Comparison of ENCODE assay signal across 8 mouse cellular contexts in the genomic region with DNA sequence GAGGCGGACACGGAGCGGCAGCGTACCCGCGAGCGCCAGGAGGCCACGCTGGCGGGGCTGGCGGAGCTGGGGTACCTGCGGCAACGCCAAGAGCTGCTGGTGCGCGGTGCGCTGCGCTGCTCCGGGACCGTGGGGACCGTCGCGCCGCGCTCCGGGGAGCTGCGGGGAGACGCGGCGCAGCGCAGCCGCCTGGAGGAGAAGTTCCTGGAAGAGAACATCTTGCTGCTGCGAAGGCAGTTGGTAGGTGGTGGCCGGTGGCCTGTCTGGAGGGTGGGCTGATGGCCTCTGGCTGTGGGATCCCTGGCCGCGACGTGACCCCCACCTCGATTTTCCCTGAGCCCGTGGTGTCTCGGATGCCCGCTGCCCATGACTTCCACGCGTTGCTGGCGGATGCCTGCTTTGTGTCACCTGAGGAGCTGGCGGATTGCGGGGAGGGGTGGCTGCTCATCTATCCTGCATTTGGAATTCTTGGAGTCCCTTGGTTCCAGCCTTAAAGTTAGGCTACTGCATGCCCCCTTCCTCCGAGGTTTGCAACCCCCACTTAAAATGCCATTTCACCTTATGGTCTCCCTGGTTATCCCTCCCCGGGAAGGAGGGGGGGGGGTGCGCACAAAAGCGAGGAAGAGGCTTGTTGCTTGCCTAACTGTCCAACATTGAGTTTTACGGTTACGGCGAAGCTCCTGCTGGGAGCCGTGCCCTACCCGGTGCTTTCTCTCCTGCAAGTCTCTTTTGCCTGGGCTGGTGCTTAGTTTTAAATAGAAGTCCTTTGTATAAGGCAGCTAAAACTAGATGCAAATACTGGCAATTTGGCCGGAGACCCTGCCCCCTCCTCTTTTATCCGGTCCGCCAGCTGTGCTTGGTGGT. TPM values are rescaled to one million over a fixed set of nuclear protein-coding genes. Genes with fewer than 3 reads are reported as not detected.
A peak's percentile ranks its signal among the peaks of the same experiment; 100 is the strongest.
DNase-seq lines count a peak whose midpoint lies in the region; ATAC-seq and TF ChIP-seq lines count a peak whose summit lies in the region.

No protein-coding gene starts in this region.

- no peak for TF ChIP-seq POLR2A in embryonic fibroblast, embryonic 13.5 days (IDR thresholded peaks at IDR 0.05; ENCODE audit: low read depth, low read length)

- peak overlapping the region; percentile 97 for H3K9ac ChIP-seq in hindbrain, embryonic 12.5 days
- peak overlapping the region; percentile 67 for H3K9ac ChIP-seq in liver, embryonic 11.5 days (ENCODE audit: low read depth, low read length)
- H3K9ac ChIP-seq in neural tube, embryonic 14.5 days (replicated peaks; ENCODE audit: low read depth, low read length) = peak overlapping the region; percentile 92

- no peaks in the 10 kb centered on the region; the same call in 1 of the 2 replicates for H3K4me1 ChIP-seq in embryonic fibroblast, embryonic 13.5 days (ENCODE audit: control insufficient read depth, insufficient read depth, low read length)
- H3K4me1 ChIP-seq in hindbrain, embryonic 12.5 days = peaks cover 9% of the 10 kb centered on the region; the same call in 1 of the 2 replicates
- 0 out of 2 replicates have a peak, but pooled peaks cover 2% of the 10 kb centered on the region for H3K4me1 ChIP-seq in liver, embryonic 11.5 days (replicated peaks; ENCODE audit: control insufficient read depth, insufficient read depth, low read length)
- H3K4me1 ChIP-seq in neural tube, embryonic 14.5 days (ENCODE audit: control insufficient read depth, insufficient read depth, low read length) = no peaks in the 10 kb centered on the region

- TF ChIP-seq CTCF in embryonic fibroblast, embryonic 13.5 days (IDR thresholded peaks at IDR 0.05; ENCODE audit: borderline replicate concordance, insufficient read depth, low read length) = no peak

- DNase-seq in kidney, adult 18-20 months = peak; percentile 29
- DNase-seq in kidney, adult 8-10 months = no peak
- DNase-seq in adrenal gland, postnatal 25 days = peak; percentile 31
- DNase-seq in liver, embryonic 11.5 days (ENCODE audit: low spot score) = peak; percentile 56

- H3K27ac ChIP-seq in embryonic fibroblast, embryonic 13.5 days (ENCODE audit: insufficient read depth, low read length) = no peak overlapping the region
- peak overlapping the region; percentile 94 for H3K27ac ChIP-seq in hindbrain, embryonic 12.5 days
- H3K27ac ChIP-seq in liver, embryonic 11.5 days (ENCODE audit: low read depth, low read length) = peak overlapping the region; percentile 75
- peak overlapping the region; percentile 90 for H3K27ac ChIP-seq in neural tube, embryonic 14.5 days (ENCODE audit: low read depth, low read length)

- no peaks in the 10 kb centered on the region for H3K9me3 ChIP-seq in hindbrain, embryonic 12.5 days (replicated peaks)
- H3K9me3 ChIP-seq in liver, embryonic 11.5 days (ENCODE audit: control insufficient read depth, low read length) = no peaks in the 10 kb centered on the region
- no peaks in the 10 kb centered on the region for H3K9me3 ChIP-seq in neural tube, embryonic 14.5 days (ENCODE audit: control insufficient read depth, low read length)

- peak overlapping the region; percentile 74 for H3K4me2 ChIP-seq in hindbrain, embryonic 12.5 days (replicated peaks)
- H3K4me2 ChIP-seq in liver, embryonic 11.5 days = peak overlapping the region; percentile 93
- peak overlapping the region; percentile 67 for H3K4me2 ChIP-seq in neural tube, embryonic 14.5 days (ENCODE audit: low read depth, low read length)

- under 1% methylated on average over 56 of the region's 56 CpGs for WGBS in hindbrain, embryonic 12.5 days
- 2% methylated on average over 56 of the region's 56 CpGs for WGBS in liver, embryonic 11.5 days
- WGBS in neural tube, embryonic 14.5 days = under 1% methylated on average over 54 of the region's 56 CpGs

- peaks cover 19% of the 10 kb centered on the region for H3K36me3 ChIP-seq in hindbrain, embryonic 12.5 days
- H3K36me3 ChIP-seq in liver, embryonic 11.5 days (ENCODE audit: control insufficient read depth, insufficient read depth, low read length) = no peaks in the 10 kb centered on the region; the same call in 1 of the 2 replicates
- H3K36me3 ChIP-seq in neural tube, embryonic 14.5 days (ENCODE audit: control insufficient read depth, insufficient read depth, low read length) = peaks cover 4% of the 10 kb centered on the region; the same call in 1 of the 2 replicates

- ATAC-seq in hindbrain, embryonic 12.5 days (ENCODE audit: low FRiP score) = peak; percentile 70
- peak; percentile 44; the same call in 1 of the 2 replicates for ATAC-seq in liver, embryonic 11.5 days (replicated peaks; ENCODE audit: low FRiP score)
- peak; percentile 36 for ATAC-seq in neural tube, embryonic 14.5 days (ENCODE audit: low read depth)
- no peak for ATAC-seq in inflammation-experienced regulatory T-cells, adult 6 months

- H3K4me3 ChIP-seq in embryonic fibroblast, embryonic 13.5 days (ENCODE audit: insufficient read depth, low read length) = peak overlapping the region; percentile 61
- peak overlapping the region; percentile 92 for H3K4me3 ChIP-seq in hindbrain, embryonic 12.5 days
- peak overlapping the region; percentile 72 for H3K4me3 ChIP-seq in liver, embryonic 11.5 days (ENCODE audit: low read depth, low read length)
- peak overlapping the region; percentile 91 for H3K4me3 ChIP-seq in neural tube, embryonic 14.5 days (ENCODE audit: low read depth, low read length)

- H3K27me3 ChIP-seq in hindbrain, embryonic 12.5 days = no peaks in the 10 kb centered on the region
- H3K27me3 ChIP-seq in liver, embryonic 11.5 days (replicated peaks; ENCODE audit: control insufficient read depth, insufficient read depth, low read length) = peaks cover 42% of the 10 kb centered on the region
- H3K27me3 ChIP-seq in neural tube, embryonic 14.5 days (ENCODE audit: control insufficient read depth, insufficient read depth, low read length) = no peaks in the 10 kb centered on the region

RNA-seq across cellular contexts. Expression of a gene that starts 0.6 kb away (rescaled TPM):
- total RNA-seq in adrenal gland, postnatal 25 days (2021) = 17.8 and 20.4 TPM in 2 replicates
- 8.9 and 13.1 TPM in 2 replicates for polyA plus RNA-seq in embryonic fibroblast, embryonic 13.5 days (2011; ENCODE audit: insufficient read length, low read depth, missing spikeins)
- polyA plus RNA-seq in hindbrain, embryonic 12.5 days (2016; fragmentation: Nextera tagmentation; extraction: Ambion mirVana) = 50.6 and 53.0 TPM in 2 replicates
- 6.3 and 7.3 TPM in 2 replicates for polyA plus RNA-seq in liver, embryonic 11.5 days (2014; fragmentation: Nextera tagmentation; extraction: Ambion mirVana)
- polyA plus RNA-seq in neural tube, embryonic 14.5 days (2014; fragmentation: Nextera tagmentation; extraction: Ambion mirVana) = 23.4 and 32.3 TPM in 2 replicates
- polyA plus RNA-seq in inflammation-experienced regulatory T-cells, adult 6 months (2017; shearing (Covaris generic)) = not detected

Comparison
In these comparisons a context has a peak if more than half of its experiments do, and no peak if none do; other contexts are left out.
1. DNase-seq: peak in kidney, adult 18-20 months (single experiment), adrenal gland, postnatal 25 days (single experiment) and liver, embryonic 11.5 days (single experiment); none in kidney, adult 8-10 months (0 of 2).
2. Peak in every context shown above with its lines, with median percentiles within 50 percentile points of each other: H3K4me3 ChIP-seq, H3K4me2 ChIP-seq and H3K9ac ChIP-seq.